ENCODE assay signal across 29 mouse cellular contexts in genomic region chr6:71425681-71426080, GRCm38 (mm10). TPM values are rescaled to one million over a fixed set of nuclear protein-coding genes. Genes with fewer than 3 reads are reported as not detected.
A peak's percentile ranks its signal among the peaks of the same experiment; 100 is the strongest.
DNase-seq lines count a peak whose midpoint lies in the region; ATAC-seq lines count a peak whose summit lies in the region.
"Had no signal": no experiment of that assay in that cellular context is flagged by ENCODE, and none has a peak within 500 bp of the region (broad histone marks: within the 10 kb centered on the region; RNA-seq: fewer than 3 reads in every experiment).

No protein-coding gene starts in this region.

- no peaks in the 10 kb centered on the region for H3K9me3 ChIP-seq in embryonic facial prominence, embryonic 14.5 days (ENCODE audit: control insufficient read depth, low read length)
- no peaks in the 10 kb centered on the region for H3K9me3 ChIP-seq in embryonic facial prominence, embryonic 10.5 days
- no peaks in the 10 kb centered on the region for H3K9me3 ChIP-seq in heart, embryonic 11.5 days (replicated peaks; ENCODE audit: control insufficient read depth, low read length)
- H3K9me3 ChIP-seq: embryonic facial prominence, embryonic 13.5 days; forebrain, embryonic 13.5 days; forebrain, embryonic 15.5 days; G1E had no signal

- H3K36me3 ChIP-seq in embryonic facial prominence, embryonic 14.5 days (ENCODE audit: control insufficient read depth, insufficient read depth, low read length): peaks cover 17% of the 10 kb centered on the region; the same call in 1 of the 2 replicates
- H3K36me3 ChIP-seq in embryonic facial prominence, embryonic 10.5 days (replicated peaks): peaks cover 35% of the 10 kb centered on the region
- H3K36me3 ChIP-seq in heart, embryonic 11.5 days (ENCODE audit: control insufficient read depth, insufficient read depth, low read length): no peaks in the 10 kb centered on the region

- DNase-seq in embryonic facial prominence, embryonic 14.5 days (ENCODE audit: low spot score): peak; percentile 10
- DNase-seq in embryonic facial prominence, embryonic 10.5 days (ENCODE audit: low spot score): no peak
- DNase-seq in heart, adult 11 months: peak; percentile 3
- peak; percentile 27 for DNase-seq in right cerebral cortex, adult 18-20 months
- no peak for DNase-seq in right cerebral cortex, postnatal 25 days
- DNase-seq in testis, postnatal 10 days (ENCODE audit: low spot score): no peak
- DNase-seq: adrenal gland, adult 8-10 months; adrenal gland, postnatal 14 days; adrenal gland, postnatal 36 days; B cell, adult 2 months; cerebellum, adult 11 months; cerebellum, adult 18-20 months; cerebellum, adult 8-10 months; cerebellum, adult 9-11 months; cerebellum, postnatal 25 days; forebrain, postnatal 0 days had no signal

- no peaks in the 10 kb centered on the region for H3K4me1 ChIP-seq in embryonic facial prominence, embryonic 14.5 days (ENCODE audit: control insufficient read depth, insufficient read depth, low read length)
- no peaks in the 10 kb centered on the region for H3K4me1 ChIP-seq in embryonic facial prominence, embryonic 10.5 days
- no peaks in the 10 kb centered on the region for H3K4me1 ChIP-seq in heart, embryonic 11.5 days (ENCODE audit: control insufficient read depth, insufficient read depth, low read length)
- H3K4me1 ChIP-seq: forebrain, embryonic 13.5 days; forebrain, embryonic 15.5 days had no signal

- whole genome bisulfite sequencing in embryonic facial prominence, embryonic 14.5 days: 72% methylated on average over 6 of the region's 6 CpGs
- WGBS in embryonic facial prominence, embryonic 10.5 days: 92% methylated on average over 6 of the region's 6 CpGs
- 91% methylated on average over 6 of the region's 6 CpGs for WGBS in heart, embryonic 11.5 days (ENCODE audit: insufficient replicate concordance)

- no peaks in the 10 kb centered on the region for H3K27me3 ChIP-seq in embryonic facial prominence, embryonic 14.5 days (replicated peaks; ENCODE audit: control insufficient read depth, insufficient read depth, low read length)
- H3K27me3 ChIP-seq in embryonic facial prominence, embryonic 10.5 days (replicated peaks; ENCODE audit: low read depth, poor library complexity, severe bottlenecking): no peaks in the 10 kb centered on the region
- H3K27me3 ChIP-seq in heart, embryonic 11.5 days (ENCODE audit: control insufficient read depth, insufficient read depth, low read length): no peaks in the 10 kb centered on the region
- H3K27me3 ChIP-seq: CH12.LX; embryonic facial prominence, embryonic 13.5 days; forebrain, embryonic 13.5 days; forebrain, embryonic 15.5 days; Patski had no signal

- H3K27ac ChIP-seq in embryonic facial prominence, embryonic 14.5 days (replicated peaks; ENCODE audit: low read depth, low read length): no peak overlapping the region
- no peak overlapping the region for H3K27ac ChIP-seq in embryonic facial prominence, embryonic 10.5 days (replicated peaks)
- no peak overlapping the region for H3K27ac ChIP-seq in heart, embryonic 11.5 days (ENCODE audit: low read depth, low read length)
- H3K27ac ChIP-seq: embryonic facial prominence, embryonic 13.5 days; forebrain, embryonic 13.5 days; forebrain, embryonic 15.5 days had no signal

- ATAC-seq in embryonic facial prominence, embryonic 14.5 days (ENCODE audit: low read depth): no peak
- no peak for ATAC-seq in heart, embryonic 11.5 days (replicated peaks; ENCODE audit: insufficient number of reproducible peaks, low FRiP score, low TSS enrichment)
- ATAC-seq: activated CD4-positive, CD25-positive, alpha-beta regulatory T cell, adult 4 months; CD4-positive, CD25-positive, alpha-beta regulatory T cell, adult 4 months; forebrain, embryonic 13.5 days; forebrain, embryonic 15.5 days; forebrain, postnatal 0 days; Patski had no signal

- H3K4me2 ChIP-seq in embryonic facial prominence, embryonic 14.5 days (ENCODE audit: low read depth, low read length): no peak overlapping the region
- H3K4me2 ChIP-seq in heart, embryonic 11.5 days: no peak overlapping the region
- H3K4me2 ChIP-seq: embryonic facial prominence, embryonic 13.5 days; forebrain, embryonic 13.5 days; forebrain, embryonic 15.5 days had no signal

- no peak overlapping the region for H3K4me3 ChIP-seq in embryonic facial prominence, embryonic 14.5 days (ENCODE audit: low read depth, low read length)
- no peak overlapping the region for H3K4me3 ChIP-seq in embryonic facial prominence, embryonic 10.5 days
- no peak overlapping the region for H3K4me3 ChIP-seq in heart, embryonic 11.5 days (ENCODE audit: low read depth, low read length)
- H3K4me3 ChIP-seq: embryonic facial prominence, embryonic 13.5 days; forebrain, embryonic 13.5 days; forebrain, embryonic 15.5 days had no signal

- H3K9ac ChIP-seq in embryonic facial prominence, embryonic 14.5 days (ENCODE audit: low read depth, low read length): no peak overlapping the region
- H3K9ac ChIP-seq in heart, embryonic 11.5 days (ENCODE audit: low read depth, low read length): no peak overlapping the region
- H3K9ac ChIP-seq: embryonic facial prominence, embryonic 13.5 days; forebrain, embryonic 13.5 days; forebrain, embryonic 15.5 days; forebrain, postnatal 0 days had no signal

RNA-seq across cellular contexts. Expression of gene Rmnd5a, which starts 14.8 kb away (rescaled TPM):
- polyA plus RNA-seq in embryonic facial prominence, embryonic 14.5 days (2014; fragmentation: Nextera tagmentation; extraction: Ambion mirVana): 8.3 and 9.6 TPM in 2 replicates
- 12.3 and 13.6 TPM in 2 replicates for polyA plus RNA-seq in embryonic facial prominence, embryonic 10.5 days (2016; fragmentation: Nextera tagmentation; extraction: Ambion mirVana)
- polyA plus RNA-seq in heart, embryonic 11.5 days (2014; fragmentation: Nextera tagmentation; extraction: Ambion mirVana): 6.2 and 10.0 TPM in 2 replicates

RNA-seq across cellular contexts. Expression of gene Cd8a, which starts 52.5 kb away (rescaled TPM):
- not detected in 2 replicates for polyA plus RNA-seq in embryonic facial prominence, embryonic 14.5 days (2014; fragmentation: Nextera tagmentation; extraction: Ambion mirVana)
- polyA plus RNA-seq in embryonic facial prominence, embryonic 10.5 days (2016; fragmentation: Nextera tagmentation; extraction: Ambion mirVana): not detected in 2 replicates
- polyA plus RNA-seq in heart, embryonic 11.5 days (2014; fragmentation: Nextera tagmentation; extraction: Ambion mirVana): 0.04 TPM in 1 of 2 replicates, not detected in the other
- polyA plus RNA-seq: brain, embryonic 14.5 days; cortical plate, adult 2 months; embryonic facial prominence, embryonic 11.5 days; embryonic facial prominence, embryonic 13.5 days; forebrain, embryonic 11.5 days; forebrain, embryonic 13.5 days; forebrain, embryonic 15.5 days; forebrain, postnatal 0 days; G1E; Patski had no signal

Comparison
In these comparisons a context has a peak if more than half of its experiments do, and no peak if none do; other contexts are left out.
1. DNase-seq: peak in embryonic facial prominence, embryonic 14.5 days (single experiment), heart, adult 11 months (single experiment) and right cerebral cortex, adult 18-20 months (single experiment); none in embryonic facial prominence, embryonic 10.5 days (single experiment), right cerebral cortex, postnatal 25 days (single experiment) and testis, postnatal 10 days (single experiment).